Mouse (Mus musculus) intestine, postnatal 0 days (tissue): ENCODE results near the gene Ccdc121. TPM values are rescaled to one million over a fixed set of nuclear protein-coding genes. Genes with fewer than 3 reads are reported as not detected.
A peak's percentile ranks its signal among the peaks of the same experiment; 100 is the strongest.

ENCODE experiments used
- ATAC-seq: fragments of 200-750 bp; cut with Nextera tagmentation; 2 replicates; pipeline ENCODE4 v1.8.0; 2017; ENCODE audit warnings: mild to moderate bottlenecking, moderate TSS enrichment, moderate library complexity
- H3K27ac ChIP-seq: fragments of 300-500 bp; sonication (generic); 2 replicates; pipeline ENCODE4 v1.5.1; 2014; ENCODE audit warnings: mild to moderate bottlenecking, low read depth, low read length, moderate library complexity
- H3K27me3 ChIP-seq: fragments of 300-500 bp; sonication (generic); replicated peaks from 2 replicates; pipeline ENCODE4 v1.6.1; 2014; ENCODE audit warnings: low read length, mixed read lengths; ENCODE audit not compliant: control insufficient read depth, insufficient read depth
- H3K36me3 ChIP-seq: fragments of 300-500 bp; sonication (generic); 2 replicates; pipeline ENCODE4 v1.6.1; 2014; ENCODE audit warnings: mild to moderate bottlenecking, moderate library complexity; ENCODE audit not compliant: control insufficient read depth, insufficient read depth
- H3K4me1 ChIP-seq: fragments of 300-500 bp; sonication (generic); replicated peaks from 2 replicates; pipeline ENCODE4 v1.6.1; 2014; ENCODE audit warnings: antibody characterized with exemption, low read length, mixed read lengths; ENCODE audit not compliant: control insufficient read depth, insufficient read depth
- H3K4me2 ChIP-seq: fragments of 300-500 bp; sonication (generic); replicated peaks from 2 replicates; pipeline ENCODE4 v1.6.1; 2014; ENCODE audit warnings: low read depth, mild to moderate bottlenecking, moderate library complexity
- H3K4me3 ChIP-seq: fragments of 300-500 bp; sonication (generic); 2 replicates; pipeline ENCODE4 v1.5.1; 2014; ENCODE audit warnings: low read depth, low read length
- H3K9ac ChIP-seq: fragments of 300-500 bp; sonication (generic); 2 replicates; pipeline ENCODE4 v1.6.1; 2014; ENCODE audit warnings: mild to moderate bottlenecking, low read depth, low read length
- H3K9me3 ChIP-seq: fragments of 300-500 bp; sonication (generic); 2 replicates; pipeline ENCODE4 v1.6.1; 2016; ENCODE audit warnings: mixed run types; ENCODE audit not compliant: control insufficient read depth
- CTCF ChIP-seq: sonication (generic); IDR thresholded peaks from 2 replicates; pipeline ENCODE4 v1.5.1; 2016; ENCODE audit warnings: low read depth, mild to moderate bottlenecking, control low read depth, antibody characterized with exemption, moderate library complexity
- WGBS: fragments of 180-500 bp; shearing (Covaris S2); extraction: QIAGEN DNeasy Blood & Tissue Kit; methylation state at CpG from one replicate; pipeline ENCODE4 v1.1.7; 2014; 5-methylcytosine and 5-hydroxymethylcytosine counted together
- polyA plus RNA-seq: library from polyadenylated mRNA; unstranded; fragments of >200 nt; fragmentation: Nextera tagmentation; extraction: Ambion mirVana; gene quantifications from 2 replicates; pipeline ENCODE4 v1.2.1, GENCODE M21; 2015

The Ccdc121 gene
- polyA plus RNA-seq, 1 experiment from 2014 or later = not detected

- H3K27me3 ChIP-seq = no peaks in the 10 kb centered on the region
- no peaks in the 10 kb centered on the region for H3K4me1 ChIP-seq
- no peak overlapping the region for H3K9ac ChIP-seq
- H3K36me3 ChIP-seq = no peaks in the 10 kb centered on the region
- no peak overlapping the region for H3K4me2 ChIP-seq
- no peaks in the 10 kb centered on the region for H3K9me3 ChIP-seq
- TF ChIP-seq CTCF = no peak
- WGBS = 60% methylated on average over 8 of the region's 8 CpGs
- no peak overlapping the region for H3K27ac ChIP-seq
- no peak overlapping the region for H3K4me3 ChIP-seq
- no peak for ATAC-seq
These were observed 35.1 kb downstream of the Ccdc121 start for GRCm38 (mm10) chr1:181476141-181476540.

- ATAC-seq = peak; percentile 47; the same call in 1 of the 2 replicates
- WGBS = 41% methylated on average over 8 of the region's 8 CpGs
- H3K4me2 ChIP-seq = no peak overlapping the region
- H3K27ac ChIP-seq = no peak overlapping the region
- H3K4me1 ChIP-seq = no peaks in the 10 kb centered on the region
- no peak for TF ChIP-seq CTCF
- H3K27me3 ChIP-seq = no peaks in the 10 kb centered on the region
- H3K9me3 ChIP-seq = no peaks in the 10 kb centered on the region
- H3K9ac ChIP-seq = no peak overlapping the region
- H3K4me3 ChIP-seq = no peak overlapping the region
- no peaks in the 10 kb centered on the region for H3K36me3 ChIP-seq
These were observed 41.8 kb downstream of the Ccdc121 start for GRCm38 (mm10) chr1:181469415-181469814.

- H3K36me3 ChIP-seq = no peaks in the 10 kb centered on the region
- H3K9me3 ChIP-seq = no peaks in the 10 kb centered on the region
- H3K27ac ChIP-seq = no peak overlapping the region
- no peak overlapping the region for H3K4me2 ChIP-seq
- no peaks in the 10 kb centered on the region for H3K4me1 ChIP-seq
- H3K9ac ChIP-seq = no peak overlapping the region
- 79% methylated on average over 6 of the region's 6 CpGs for WGBS
- no peaks in the 10 kb centered on the region for H3K27me3 ChIP-seq
- H3K4me3 ChIP-seq = no peak overlapping the region
- no peak for TF ChIP-seq CTCF
- ATAC-seq = no peak
These were observed 44.0 kb downstream of the Ccdc121 start for GRCm38 (mm10) chr1:181467321-181467670.

- H3K4me2 ChIP-seq = no peak overlapping the region
- no peak overlapping the region for H3K9ac ChIP-seq
- no peak overlapping the region for H3K27ac ChIP-seq
- H3K27me3 ChIP-seq = no peaks in the 10 kb centered on the region
- no peak for ATAC-seq
- no peak for TF ChIP-seq CTCF
- H3K36me3 ChIP-seq = no peaks in the 10 kb centered on the region
- WGBS = 57% methylated on average over 17 of the region's 17 CpGs
- H3K4me1 ChIP-seq = no peaks in the 10 kb centered on the region
- H3K9me3 ChIP-seq = no peaks in the 10 kb centered on the region
- no peak overlapping the region for H3K4me3 ChIP-seq
These were observed 44.5 kb downstream of the Ccdc121 start for GRCm38 (mm10) chr1:181466601-181467320.

GRCm38 (mm10) chr1:181466040-181466439 is 45.2 kb downstream of the Ccdc121 start:
- Histone ChIP-seq H3K4me3 (no peak overlapping the region), H3K9me3 (no peaks in the 10 kb centered on the region), H3K9ac (no peak overlapping the region), H3K4me1 (no peaks in the 10 kb centered on the region), H3K27ac (no peak overlapping the region), H3K36me3 (no peaks in the 10 kb centered on the region), H3K27me3 (no peaks in the 10 kb centered on the region), H3K4me2 (no peak overlapping the region)
- WGBS = 90% methylated on average over 6 of the region's 6 CpGs
- no peak for TF ChIP-seq CTCF
- no peak for ATAC-seq

GRCm38 (mm10) chr1:181465027-181465426 is 46.2 kb downstream of the Ccdc121 start:
- TF ChIP-seq CTCF = peak; percentile 84
- Histone ChIP-seq H3K9me3 (no peaks in the 10 kb centered on the region), H3K4me1 (no peaks in the 10 kb centered on the region), H3K4me3 (no peak overlapping the region), H3K36me3 (no peaks in the 10 kb centered on the region), H3K27me3 (no peaks in the 10 kb centered on the region), H3K27ac (no peak overlapping the region), H3K9ac (no peak overlapping the region), H3K4me2 (no peak overlapping the region)
- 48% methylated on average over 5 of the region's 5 CpGs for WGBS
- 0 out of 2 replicates have a peak, but pooled peaks have one; percentile 12 for ATAC-seq

- WGBS = 71% methylated on average over 6 of the region's 6 CpGs
- H3K4me1 ChIP-seq = no peaks in the 10 kb centered on the region
- H3K9ac ChIP-seq = no peak overlapping the region
- H3K9me3 ChIP-seq = 0 out of 2 replicates have a peak, but pooled peaks cover 4% of the 10 kb centered on the region
- H3K4me3 ChIP-seq = no peak overlapping the region
- no peak overlapping the region for H3K27ac ChIP-seq
- TF ChIP-seq CTCF = no peak
- H3K4me2 ChIP-seq = no peak overlapping the region
- no peaks in the 10 kb centered on the region for H3K36me3 ChIP-seq
- H3K27me3 ChIP-seq = no peaks in the 10 kb centered on the region
- no peak for ATAC-seq
These were observed 48.4 kb downstream of the Ccdc121 start for GRCm38 (mm10) chr1:181462906-181463179.
